Mouse (Mus musculus): ENCODE data around the gene Lonp2. TPM values are rescaled to one million over a fixed set of nuclear protein-coding genes. Genes with fewer than 3 reads are reported as not detected.

Lonp2 gene
- polyA plus RNA-seq, 1 experiment from 2014 or later, result 61.4 TPM

GRCm38 (mm10) chr8:86613798-86614197, 10.0 kb upstream of the Lonp2 start:
- Histone ChIP-seq H3K4me2 (ENCODE audit: low read depth, low read length) (no peak overlapping the region), H3K4me3 (replicated peaks; ENCODE audit: low read length) (no peak overlapping the region), H3K9me3 (replicated peaks; ENCODE audit: control insufficient read depth, low read length) (no peaks in the 10 kb centered on the region), H3K27ac (ENCODE audit: low read length) (no peak overlapping the region), H3K9ac (ENCODE audit: low read length) (no peak overlapping the region), H3K36me3 (ENCODE audit: control insufficient read depth, insufficient read depth, low read length) (no peaks in the 10 kb centered on the region), H3K27me3 (ENCODE audit: control insufficient read depth, insufficient read depth, low read length) (no peaks in the 10 kb centered on the region), H3K4me1 (ENCODE audit: control insufficient read depth, insufficient read depth, low read length) (no peaks in the 10 kb centered on the region)
- WGBS, result 58% methylated on average over 2 of the region's 2 CpGs
- ATAC-seq (ENCODE audit: insufficient read depth, low FRiP score), result no peak

GRCm38 (mm10) chr8:86615095-86615769, 8.6 kb upstream of the Lonp2 start:
- no peaks in the 10 kb centered on the region for H3K36me3 ChIP-seq (ENCODE audit: control insufficient read depth, insufficient read depth, low read length)
- H3K4me3 ChIP-seq (replicated peaks; ENCODE audit: low read length), result no peak overlapping the region
- no peaks in the 10 kb centered on the region for H3K4me1 ChIP-seq (ENCODE audit: control insufficient read depth, insufficient read depth, low read length)
- WGBS, result 80% methylated on average over 6 of the region's 6 CpGs
- no peak for ATAC-seq (ENCODE audit: insufficient read depth, low FRiP score)
- no peaks in the 10 kb centered on the region for H3K27me3 ChIP-seq (ENCODE audit: control insufficient read depth, insufficient read depth, low read length)
- no peaks in the 10 kb centered on the region for H3K9me3 ChIP-seq (replicated peaks; ENCODE audit: control insufficient read depth, low read length)
- H3K4me2 ChIP-seq (ENCODE audit: low read depth, low read length), result no peak overlapping the region
- H3K27ac ChIP-seq (ENCODE audit: low read length), result no peak overlapping the region
- no peak overlapping the region for H3K9ac ChIP-seq (ENCODE audit: low read length)

- Histone ChIP-seq H3K4me3 (replicated peaks; ENCODE audit: low read length) (no peak overlapping the region), H3K27me3 (ENCODE audit: control insufficient read depth, insufficient read depth, low read length) (no peaks in the 10 kb centered on the region), H3K27ac (ENCODE audit: low read length) (no peak overlapping the region), H3K4me2 (ENCODE audit: low read depth, low read length) (no peak overlapping the region), H3K9ac (ENCODE audit: low read length) (no peak overlapping the region), H3K36me3 (ENCODE audit: control insufficient read depth, insufficient read depth, low read length) (no peaks in the 10 kb centered on the region), H3K9me3 (replicated peaks; ENCODE audit: control insufficient read depth, low read length) (no peaks in the 10 kb centered on the region), H3K4me1 (ENCODE audit: control insufficient read depth, insufficient read depth, low read length) (no peaks in the 10 kb centered on the region)
- 72% methylated on average over 7 of the region's 7 CpGs for WGBS
- no peak for ATAC-seq (ENCODE audit: insufficient read depth, low FRiP score)
These were observed 6.0 kb upstream of the Lonp2 start for GRCm38 (mm10) chr8:86617759-86618387.

- H3K27ac ChIP-seq (ENCODE audit: low read length), result peak overlapping the region; percentile 46; the same call in 1 of the 2 replicates
- peak overlapping the region; percentile 93 for H3K4me3 ChIP-seq (replicated peaks; ENCODE audit: low read length)
- no peaks in the 10 kb centered on the region for H3K36me3 ChIP-seq (ENCODE audit: control insufficient read depth, insufficient read depth, low read length)
- peak overlapping the region; percentile 47 for H3K4me2 ChIP-seq (ENCODE audit: low read depth, low read length)
- H3K4me1 ChIP-seq (ENCODE audit: control insufficient read depth, insufficient read depth, low read length), result peaks cover 9% of the 10 kb centered on the region
- no peaks in the 10 kb centered on the region for H3K27me3 ChIP-seq (ENCODE audit: control insufficient read depth, insufficient read depth, low read length)
- no peaks in the 10 kb centered on the region for H3K9me3 ChIP-seq (replicated peaks; ENCODE audit: control insufficient read depth, low read length)
- H3K9ac ChIP-seq (ENCODE audit: low read length), result peak overlapping the region; percentile 80
- 2% methylated on average over 11 of the region's 14 CpGs for WGBS
- ATAC-seq (ENCODE audit: insufficient read depth, low FRiP score), result no peak
These were observed 312 bp upstream of the Lonp2 start for GRCm38 (mm10) chr8:86623551-86623910.

GRCm38 (mm10) chr8:86624915-86625314, 1.1 kb downstream of the Lonp2 start:
- Histone ChIP-seq H3K4me1 (ENCODE audit: control insufficient read depth, insufficient read depth, low read length) (peaks cover 9% of the 10 kb centered on the region), H3K4me2 (ENCODE audit: low read depth, low read length) (peak overlapping the region; percentile 79), H3K4me3 (replicated peaks; ENCODE audit: low read length) (peak overlapping the region; percentile 93), H3K27ac (ENCODE audit: low read length) (no peak overlapping the region), H3K9ac (ENCODE audit: low read length) (peak overlapping the region; percentile 82), H3K27me3 (ENCODE audit: control insufficient read depth, insufficient read depth, low read length) (no peaks in the 10 kb centered on the region), H3K9me3 (replicated peaks; ENCODE audit: control insufficient read depth, low read length) (no peaks in the 10 kb centered on the region), H3K36me3 (ENCODE audit: control insufficient read depth, insufficient read depth, low read length) (no peaks in the 10 kb centered on the region)
- WGBS, result 31% methylated on average over 7 of the region's 7 CpGs
- ATAC-seq (ENCODE audit: insufficient read depth, low FRiP score), result no peak

GRCm38 (mm10) chr8:86630212-86630611, 6.4 kb downstream of the Lonp2 start:
- 77% methylated on average over 5 of the region's 5 CpGs for WGBS
- no peak for ATAC-seq (ENCODE audit: insufficient read depth, low FRiP score)
- Histone ChIP-seq H3K27me3 (ENCODE audit: control insufficient read depth, insufficient read depth, low read length) (no peaks in the 10 kb centered on the region), H3K9ac (ENCODE audit: low read length) (no peak overlapping the region), H3K4me3 (replicated peaks; ENCODE audit: low read length) (no peak overlapping the region), H3K4me2 (ENCODE audit: low read depth, low read length) (no peak overlapping the region), H3K27ac (ENCODE audit: low read length) (no peak overlapping the region), H3K4me1 (ENCODE audit: control insufficient read depth, insufficient read depth, low read length) (peaks cover 4% of the 10 kb centered on the region; the same call in 1 of the 2 replicates), H3K9me3 (replicated peaks; ENCODE audit: control insufficient read depth, low read length) (no peaks in the 10 kb centered on the region), H3K36me3 (ENCODE audit: control insufficient read depth, insufficient read depth, low read length) (no peaks in the 10 kb centered on the region)

GRCm38 (mm10) chr8:86631395-86631794, 7.6 kb downstream of the Lonp2 start:
- H3K9me3 ChIP-seq (replicated peaks; ENCODE audit: control insufficient read depth, low read length), result no peaks in the 10 kb centered on the region
- H3K36me3 ChIP-seq (ENCODE audit: control insufficient read depth, insufficient read depth, low read length), result no peaks in the 10 kb centered on the region
- no peaks in the 10 kb centered on the region for H3K4me1 ChIP-seq (ENCODE audit: control insufficient read depth, insufficient read depth, low read length)
- H3K27me3 ChIP-seq (ENCODE audit: control insufficient read depth, insufficient read depth, low read length), result no peaks in the 10 kb centered on the region
- H3K4me2 ChIP-seq (ENCODE audit: low read depth, low read length), result no peak overlapping the region
- H3K9ac ChIP-seq (ENCODE audit: low read length), result no peak overlapping the region
- no peak for ATAC-seq (ENCODE audit: insufficient read depth, low FRiP score)
- no peak overlapping the region for H3K4me3 ChIP-seq (replicated peaks; ENCODE audit: low read length)
- H3K27ac ChIP-seq (ENCODE audit: low read length), result no peak overlapping the region
- 65% methylated on average over 4 of the region's 4 CpGs for WGBS

- no peaks in the 10 kb centered on the region for H3K9me3 ChIP-seq (replicated peaks; ENCODE audit: control insufficient read depth, low read length)
- no peak overlapping the region for H3K9ac ChIP-seq (ENCODE audit: low read length)
- ATAC-seq (ENCODE audit: insufficient read depth, low FRiP score), result no peak
- peaks cover 11% of the 10 kb centered on the region for H3K36me3 ChIP-seq (ENCODE audit: control insufficient read depth, insufficient read depth, low read length)
- no peaks in the 10 kb centered on the region for H3K27me3 ChIP-seq (ENCODE audit: control insufficient read depth, insufficient read depth, low read length)
- WGBS, result 87% methylated on average over 4 of the region's 4 CpGs
- H3K4me3 ChIP-seq (replicated peaks; ENCODE audit: low read length), result no peak overlapping the region
- no peaks in the 10 kb centered on the region for H3K4me1 ChIP-seq (ENCODE audit: control insufficient read depth, insufficient read depth, low read length)
- H3K4me2 ChIP-seq (ENCODE audit: low read depth, low read length), result no peak overlapping the region
- H3K27ac ChIP-seq (ENCODE audit: low read length), result no peak overlapping the region
These were observed 14.0 kb downstream of the Lonp2 start for GRCm38 (mm10) chr8:86637826-86638225.

- Histone ChIP-seq H3K27ac (ENCODE audit: low read length) (no peak overlapping the region), H3K27me3 (ENCODE audit: control insufficient read depth, insufficient read depth, low read length) (no peaks in the 10 kb centered on the region), H3K4me1 (ENCODE audit: control insufficient read depth, insufficient read depth, low read length) (no peaks in the 10 kb centered on the region), H3K4me2 (ENCODE audit: low read depth, low read length) (no peak overlapping the region), H3K9ac (ENCODE audit: low read length) (no peak overlapping the region), H3K4me3 (replicated peaks; ENCODE audit: low read length) (no peak overlapping the region), H3K9me3 (replicated peaks; ENCODE audit: control insufficient read depth, low read length) (no peaks in the 10 kb centered on the region), H3K36me3 (ENCODE audit: control insufficient read depth, insufficient read depth, low read length) (peaks cover 11% of the 10 kb centered on the region)
- no peak for ATAC-seq (ENCODE audit: insufficient read depth, low FRiP score)
- 74% methylated on average over 4 of the region's 4 CpGs for WGBS
These were observed 15.1 kb downstream of the Lonp2 start for GRCm38 (mm10) chr8:86638981-86639380.

Measured in stomach, embryonic 16.5 days (tissue).